Mouse (Mus musculus) brain, embryonic 14.5 days (tissue): Measurements from ENCODE around the gene Tgfbr3.

Source experiments
- CTCF ChIP-seq: fragments of 200-500 bp; IDR thresholded peaks from 2 replicates; pipeline ENCODE4 v1.5.1; 2012; ENCODE audit warnings: inconsistent platforms, mild to moderate bottlenecking, moderate library complexity, borderline replicate concordance; ENCODE audit not compliant: insufficient read depth, insufficient read length; ENCODE audit errors: extremely low read depth
- POLR2A ChIP-seq: fragments of 200-500 bp; IDR thresholded peaks from 2 replicates; pipeline ENCODE4 v1.6.1; 2012; ENCODE audit warnings: mild to moderate bottlenecking, inconsistent platforms, borderline replicate concordance; ENCODE audit not compliant: poor library complexity, insufficient read depth, insufficient read length, severe bottlenecking; ENCODE audit errors: extremely low read depth

GRCm38 (mm10) chr5:107078361-107078760 lies 211.1 kb downstream of the Tgfbr3 start:
- TF ChIP-seq CTCF, result no peak
- no peak for TF ChIP-seq POLR2A
